Mouse (Mus musculus): ENCODE data around the gene Hist1h2bg. TPM values are rescaled to one million over a fixed set of nuclear protein-coding genes. Genes with fewer than 3 reads are reported as not detected.
"Not testable (repeated sequence)": the region's sequence is repeated elsewhere in the genome, so short reads cannot be mapped to it uniquely, and the experiment has no call there.

Hist1h2bg gene
- polyA plus RNA-seq, 1 experiment = not detected

DNA sequence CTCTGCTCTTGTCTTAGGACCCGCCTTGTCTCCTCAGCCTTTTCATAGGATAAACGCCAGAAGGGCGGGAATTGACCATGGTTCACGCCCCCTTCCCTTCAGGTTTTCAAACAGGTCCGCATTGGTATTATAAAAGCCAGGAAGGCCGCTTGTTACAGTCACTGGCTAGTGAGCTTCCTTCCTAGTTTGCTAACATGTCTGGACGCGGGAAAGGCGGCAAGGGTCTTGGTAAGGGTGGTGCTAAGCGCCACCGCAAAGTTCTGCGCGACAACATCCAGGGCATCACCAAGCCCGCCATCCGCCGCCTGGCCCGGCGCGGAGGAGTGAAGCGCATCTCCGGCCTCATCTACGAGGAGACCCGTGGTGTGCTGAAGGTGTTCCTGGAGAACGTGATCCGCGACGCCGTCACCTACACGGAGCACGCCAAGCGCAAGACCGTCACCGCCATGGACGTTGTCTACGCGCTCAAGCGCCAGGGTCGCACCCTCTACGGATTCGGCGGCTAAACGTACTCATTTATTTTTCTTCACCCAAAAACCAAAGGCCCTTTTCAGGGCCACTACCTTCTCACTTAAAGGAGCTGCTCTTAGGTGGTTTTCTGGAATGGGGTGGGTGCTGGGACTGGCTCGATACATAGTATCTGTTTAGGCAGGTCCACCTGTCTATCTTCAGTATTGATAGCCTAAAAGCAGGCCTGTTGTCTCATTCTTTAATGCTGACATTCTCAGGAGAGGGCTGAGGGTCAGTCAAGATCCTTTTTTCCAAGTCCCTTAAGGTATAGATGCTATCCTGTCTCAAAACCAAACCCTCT lies 10.4 kb downstream of the Hist1h2bg start, which contains the start of gene Hist1h4d:
Hist1h4d (plus strand) TSS at position 191 of the 811 bp plus-strand sequence.
- Histone ChIP-seq H3K4me1 (ENCODE audit: control insufficient read depth, insufficient read depth, insufficient read length, low read length) (peaks cover 11% of the 10 kb centered on the region; the same call in 1 of the 2 replicates), H3K4me3 (ENCODE audit: insufficient read depth, low read depth, low read length) (peak within 1 kb of the TSS; percentile 54), H3K27ac (replicated peaks; ENCODE audit: low read depth, low read length) (no peak within 1 kb of the TSS)

DNA sequence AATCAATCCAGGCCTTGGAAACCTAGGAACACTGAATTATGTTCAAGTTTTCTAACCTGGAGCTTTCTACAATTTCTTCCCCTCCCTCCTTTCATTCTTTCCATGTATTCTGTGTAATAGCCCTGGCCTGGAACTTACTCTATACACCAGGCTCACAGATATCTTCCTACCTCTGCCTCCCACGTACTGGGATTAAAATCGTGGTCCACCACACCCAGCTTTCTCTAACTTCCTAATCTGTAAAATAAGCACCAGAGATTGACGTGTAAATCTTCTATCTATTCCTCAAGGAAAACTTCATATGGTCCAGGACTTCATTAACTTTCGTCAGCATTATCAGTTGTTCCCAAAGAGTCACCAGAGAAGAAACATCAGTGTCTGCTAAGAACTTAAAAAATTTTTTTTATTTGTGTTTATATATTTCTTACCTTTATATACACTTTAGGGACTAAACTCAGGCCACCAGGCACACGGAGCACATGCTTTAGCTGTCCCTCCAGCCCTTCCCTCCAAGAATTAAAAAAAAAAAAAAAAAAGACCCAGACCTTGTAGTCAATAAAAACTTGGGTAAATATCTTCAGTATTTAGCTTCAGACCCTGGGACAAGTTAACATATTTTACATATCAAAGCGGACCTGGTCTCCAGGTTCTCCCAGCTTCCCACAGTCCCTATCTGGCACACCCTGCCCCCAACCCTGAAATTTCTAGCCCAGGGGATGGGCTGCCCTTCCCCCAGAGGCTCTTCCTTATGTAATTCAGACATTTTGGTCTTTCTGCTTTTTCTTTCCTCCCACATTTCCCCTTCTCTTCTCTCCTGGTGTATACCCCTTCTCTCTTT lies 11.2 kb downstream of the Hist1h2bg start:
- Histone ChIP-seq H3K27ac (replicated peaks; ENCODE audit: low read depth, low read length) (no peak overlapping the region), H3K4me1 (ENCODE audit: control insufficient read depth, insufficient read depth, insufficient read length, low read length) (peaks cover 11% of the 10 kb centered on the region; the same call in 1 of the 2 replicates), H3K4me3 (ENCODE audit: insufficient read depth, low read depth, low read length) (peak overlapping the region; percentile 54)

DNA sequence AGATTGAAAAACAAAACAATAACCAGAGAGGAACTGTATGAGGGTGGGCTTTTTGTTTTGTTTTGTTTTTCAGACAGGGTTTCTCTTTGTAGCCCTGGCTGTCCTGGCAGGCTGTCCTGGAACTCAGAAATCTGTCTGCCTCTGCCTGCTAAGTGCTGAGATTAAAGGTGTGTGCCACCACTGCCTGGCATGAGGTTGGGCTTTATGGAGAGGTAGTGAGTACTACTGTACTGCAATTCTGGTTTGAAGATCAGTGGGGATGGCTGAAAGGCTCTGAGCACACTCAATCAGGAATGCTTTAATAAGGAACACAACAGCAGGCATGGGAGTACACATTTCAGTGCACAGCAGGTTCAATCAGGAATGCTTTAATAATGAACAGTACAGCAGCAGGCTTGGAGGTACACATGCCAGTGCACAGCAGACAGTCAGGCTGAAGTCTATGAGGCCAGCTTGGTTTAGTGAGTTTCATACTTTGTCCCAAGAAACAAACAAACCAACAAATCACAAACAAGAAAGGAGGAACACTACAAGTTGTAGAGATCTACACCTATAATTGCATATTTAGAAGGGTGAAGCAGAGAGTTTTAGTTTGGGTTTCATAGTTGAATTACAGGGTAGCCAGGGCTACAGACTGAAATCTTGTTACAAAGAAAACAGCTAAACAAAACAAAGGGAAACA lies 12.3 kb downstream of the Hist1h2bg start:
- peaks cover 11% of the 10 kb centered on the region; the same call in 1 of the 2 replicates for H3K4me1 ChIP-seq (ENCODE audit: control insufficient read depth, insufficient read depth, insufficient read length, low read length)
- peak overlapping the region; percentile 41; the same call in 1 of the 2 replicates for H3K27ac ChIP-seq (replicated peaks; ENCODE audit: low read depth, low read length)
- no peak overlapping the region for H3K4me3 ChIP-seq (ENCODE audit: insufficient read depth, low read depth, low read length)

DNA sequence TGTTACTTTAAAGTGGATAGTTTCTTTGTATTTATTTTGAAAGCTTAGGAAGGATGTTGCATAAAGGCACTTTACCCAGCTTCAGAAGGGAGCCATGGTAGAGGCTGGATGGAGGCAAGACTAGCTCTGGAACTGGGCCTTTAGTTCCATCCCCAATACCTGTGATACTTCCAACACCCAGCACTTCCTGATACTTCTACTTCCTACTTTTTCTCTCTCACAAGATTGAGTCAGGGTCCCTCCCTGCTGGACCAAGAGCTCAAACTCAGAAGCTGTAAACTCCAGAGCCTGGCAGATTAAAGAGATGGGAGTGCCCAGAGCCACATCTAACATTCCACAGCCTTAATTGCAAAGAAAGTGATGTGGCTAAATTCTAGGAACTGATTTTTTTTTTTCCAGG lies 13.1 kb downstream of the Hist1h2bg start:
- peak overlapping the region; percentile 92 for H3K4me3 ChIP-seq (ENCODE audit: insufficient read depth, low read depth, low read length)

DNA sequence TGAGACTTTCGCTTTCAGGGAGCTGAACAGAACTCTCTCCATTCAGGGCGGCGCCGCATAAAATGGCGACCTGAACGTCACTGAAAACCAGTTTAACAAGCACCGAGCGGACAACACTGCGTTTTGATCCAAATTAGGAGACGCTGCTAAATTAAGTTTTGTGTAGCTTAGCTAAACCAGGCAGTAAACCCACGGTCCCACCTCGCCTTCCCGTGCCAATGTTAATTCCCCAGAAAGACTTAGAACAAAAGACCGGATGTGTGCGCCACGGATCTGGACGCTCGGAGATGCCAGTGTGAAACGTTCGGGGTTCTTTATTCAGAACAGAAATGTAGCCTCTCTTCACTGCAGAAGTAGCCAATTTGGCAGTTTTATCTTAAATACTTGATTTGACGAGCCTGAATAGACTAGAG lies 13.8 kb downstream of the Hist1h2bg start:
- Histone ChIP-seq H3K4me3 (ENCODE audit: insufficient read depth, low read depth, low read length) (peak overlapping the region; percentile 92), H3K4me1 (ENCODE audit: control insufficient read depth, insufficient read depth, insufficient read length, low read length) (peaks cover 11% of the 10 kb centered on the region; the same call in 1 of the 2 replicates), H3K27ac (replicated peaks; ENCODE audit: low read depth, low read length) (peak overlapping the region; percentile 99)

More for the DNA sequence above, 13.1 kb downstream of the Hist1h2bg start:
- H3K27ac ChIP-seq (replicated peaks; ENCODE audit: low read depth, low read length) = peak overlapping the region; percentile 99
- peaks cover 11% of the 10 kb centered on the region; the same call in 1 of the 2 replicates for H3K4me1 ChIP-seq (ENCODE audit: control insufficient read depth, insufficient read depth, insufficient read length, low read length)

DNA sequence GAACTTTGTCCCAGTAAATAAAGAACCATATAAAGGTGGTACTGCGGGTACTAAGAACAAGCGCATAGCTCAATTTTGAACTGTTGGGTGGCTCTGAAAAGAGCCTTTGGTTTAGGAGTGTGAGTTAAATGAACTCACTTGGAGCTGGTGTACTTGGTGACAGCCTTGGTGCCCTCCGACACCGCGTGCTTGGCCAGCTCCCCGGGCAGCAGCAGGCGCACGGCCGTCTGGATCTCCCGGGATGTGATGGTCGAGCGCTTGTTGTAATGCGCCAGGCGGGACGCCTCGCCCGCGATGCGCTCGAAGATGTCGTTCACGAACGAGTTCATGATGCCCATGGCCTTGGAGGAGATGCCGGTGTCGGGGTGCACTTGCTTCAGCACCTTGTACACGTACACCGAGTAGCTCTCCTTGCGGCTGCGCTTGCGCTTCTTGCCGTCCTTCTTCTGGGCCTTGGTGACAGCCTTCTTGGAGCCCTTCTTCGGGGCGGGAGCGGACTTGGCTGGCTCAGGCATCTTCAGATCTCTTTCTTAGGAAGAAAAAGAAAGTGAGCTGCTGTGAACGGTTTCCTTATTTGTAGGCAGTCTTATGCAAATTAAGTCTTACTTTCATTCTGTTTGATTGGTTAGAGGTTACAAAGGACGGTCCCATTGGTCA lies 14.4 kb downstream of the Hist1h2bg start:
- Histone ChIP-seq H3K4me3 (ENCODE audit: insufficient read depth, low read depth, low read length) (peak overlapping the region; percentile 92), H3K27ac (replicated peaks; ENCODE audit: low read depth, low read length) (peak overlapping the region; percentile 99), H3K4me1 (ENCODE audit: control insufficient read depth, insufficient read depth, insufficient read length, low read length) (peaks cover 11% of the 10 kb centered on the region; the same call in 1 of the 2 replicates)

DNA sequence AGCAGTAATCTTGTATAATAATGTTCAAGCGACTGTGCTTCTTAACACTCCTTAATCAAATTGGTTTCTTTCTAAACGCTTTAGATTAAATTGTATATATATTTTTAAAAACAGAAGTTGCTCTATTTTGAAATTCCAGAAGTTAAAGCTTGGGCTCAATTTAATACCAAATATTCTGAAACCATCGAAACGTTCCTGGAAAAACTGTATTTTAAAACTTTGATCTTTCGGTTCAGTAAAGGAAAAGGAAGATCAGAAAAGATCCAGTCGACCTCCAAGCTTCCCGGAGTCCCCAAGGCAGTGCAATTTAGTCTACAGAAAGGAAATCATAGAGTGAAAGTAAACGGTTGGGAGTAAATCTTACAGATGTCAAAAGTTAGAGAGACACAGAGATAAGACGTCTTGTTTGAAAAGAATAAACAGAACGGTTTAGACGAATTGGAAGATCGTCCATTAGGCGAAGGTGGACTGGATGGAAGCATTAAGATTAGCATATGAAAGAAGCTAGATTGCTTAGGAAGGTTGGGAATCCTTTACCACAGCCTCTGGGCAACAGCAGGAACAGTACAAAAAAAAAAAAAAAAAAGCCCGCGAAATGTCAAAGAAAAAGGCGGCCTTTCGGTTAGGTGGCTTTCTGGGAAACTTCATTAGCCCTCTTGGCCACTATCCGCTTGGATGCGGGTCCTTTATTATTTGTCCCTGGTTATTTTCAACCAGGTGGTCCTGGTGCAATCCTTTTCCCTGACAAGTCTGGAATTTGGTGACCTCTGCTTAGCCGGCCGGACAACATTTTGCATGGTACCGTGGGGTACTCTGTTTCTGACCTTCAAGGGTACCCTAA lies 15.1 kb downstream of the Hist1h2bg start:
- peak overlapping the region; percentile 66 for H3K4me3 ChIP-seq (ENCODE audit: insufficient read depth, low read depth, low read length)
- H3K27ac ChIP-seq (replicated peaks; ENCODE audit: low read depth, low read length) = peak overlapping the region; percentile 41; the same call in 1 of the 2 replicates
- H3K4me1 ChIP-seq (ENCODE audit: control insufficient read depth, insufficient read depth, insufficient read length, low read length) = peaks cover 11% of the 10 kb centered on the region; the same call in 1 of the 2 replicates

DNA sequence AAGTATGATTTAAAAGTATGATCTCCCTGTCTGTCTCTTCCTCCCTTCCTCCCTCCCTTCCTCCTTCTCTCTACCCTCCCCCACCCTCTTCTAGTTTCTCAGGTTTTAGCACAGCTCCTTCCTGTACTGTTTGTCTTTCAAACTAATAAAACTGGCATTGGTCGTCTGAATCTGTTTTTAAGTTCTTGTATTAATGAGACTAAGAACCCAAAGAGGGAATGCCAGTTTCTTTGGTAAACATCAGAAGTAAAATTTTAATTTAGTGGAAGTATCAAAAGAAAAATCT lies 15.7 kb downstream of the Hist1h2bg start:
- peaks cover 11% of the 10 kb centered on the region; the same call in 1 of the 2 replicates for H3K4me1 ChIP-seq (ENCODE audit: control insufficient read depth, insufficient read depth, insufficient read length, low read length)
- peak overlapping the region; percentile 66 for H3K4me3 ChIP-seq (ENCODE audit: insufficient read depth, low read depth, low read length)
- H3K27ac ChIP-seq (replicated peaks; ENCODE audit: low read depth, low read length) = no peak overlapping the region

DNA sequence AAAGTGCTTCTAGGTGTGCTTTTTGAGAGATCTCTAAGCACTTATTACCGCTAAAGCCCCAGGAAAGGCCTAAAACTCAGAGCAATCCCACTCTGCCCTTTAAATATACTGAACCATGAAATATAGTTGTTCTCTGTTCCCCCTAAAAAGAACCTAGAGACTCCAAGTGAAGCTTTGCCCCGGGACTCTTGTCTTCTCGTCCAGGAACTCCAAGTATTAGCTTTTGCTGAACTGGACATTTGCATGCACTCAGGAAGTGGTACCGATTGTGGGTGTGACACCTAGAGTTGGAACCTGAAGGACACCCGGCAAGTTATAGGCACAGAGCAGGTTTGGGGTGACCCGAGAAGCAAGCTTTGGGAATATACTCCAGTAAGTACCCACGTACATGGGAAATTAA lies 20.0 kb downstream of the Hist1h2bg start:
- no peak overlapping the region for H3K27ac ChIP-seq (replicated peaks; ENCODE audit: low read depth, low read length)
- H3K4me3 ChIP-seq (ENCODE audit: insufficient read depth, low read depth, low read length) = no peak overlapping the region
- peaks cover 3% of the 10 kb centered on the region; the same call in 1 of the 2 replicates for H3K4me1 ChIP-seq (ENCODE audit: control insufficient read depth, insufficient read depth, insufficient read length, low read length)

DNA sequence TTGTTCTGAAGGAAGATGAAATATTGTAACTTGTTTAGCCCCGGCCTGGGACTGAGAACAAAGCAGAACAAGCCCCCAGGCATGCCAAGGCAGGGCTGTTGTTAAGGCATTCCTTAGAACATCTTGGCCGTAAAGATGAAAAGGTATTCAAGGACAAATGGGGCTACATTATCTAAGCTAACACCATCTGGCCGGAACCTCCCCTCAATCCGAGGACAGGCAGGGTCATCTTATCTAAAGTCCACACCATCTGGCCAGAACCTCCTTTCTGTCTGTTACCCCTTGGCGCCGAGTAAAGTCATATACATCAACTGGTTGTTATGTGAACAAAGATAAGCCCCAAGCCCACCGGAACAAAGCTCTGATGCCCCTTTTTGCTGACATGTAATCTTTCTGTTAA lies 20.7 kb downstream of the Hist1h2bg start:
- H3K4me3 ChIP-seq (ENCODE audit: insufficient read depth, low read depth, low read length); H3K4me1 ChIP-seq (ENCODE audit: control insufficient read depth, insufficient read depth, insufficient read length, low read length); H3K27ac ChIP-seq (replicated peaks; ENCODE audit: low read depth, low read length): not testable (repeated sequence)

DNA sequence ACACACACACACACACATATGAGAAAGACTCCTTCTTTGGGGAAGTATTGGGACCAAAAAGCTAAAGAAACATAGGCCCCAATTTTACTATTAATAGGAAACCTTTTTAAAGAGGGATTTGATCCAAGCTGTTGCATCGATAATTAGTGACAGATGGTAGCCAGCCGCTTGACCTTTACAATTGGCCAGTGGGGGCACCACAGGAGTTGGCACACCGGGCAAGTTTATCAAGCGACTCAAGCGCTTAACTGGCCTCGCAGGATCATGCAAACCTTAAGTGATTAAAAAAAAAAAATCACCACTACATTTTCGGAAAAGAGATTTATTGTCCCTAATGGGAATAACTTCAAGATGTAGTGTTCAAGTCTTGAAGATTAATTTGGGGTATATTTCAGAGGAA lies 21.4 kb downstream of the Hist1h2bg start:
- Histone ChIP-seq H3K4me1 (ENCODE audit: control insufficient read depth, insufficient read depth, insufficient read length, low read length) (peaks cover 3% of the 10 kb centered on the region; the same call in 1 of the 2 replicates), H3K27ac (replicated peaks; ENCODE audit: low read depth, low read length) (no peak overlapping the region), H3K4me3 (ENCODE audit: insufficient read depth, low read depth, low read length) (no peak overlapping the region)

DNA sequence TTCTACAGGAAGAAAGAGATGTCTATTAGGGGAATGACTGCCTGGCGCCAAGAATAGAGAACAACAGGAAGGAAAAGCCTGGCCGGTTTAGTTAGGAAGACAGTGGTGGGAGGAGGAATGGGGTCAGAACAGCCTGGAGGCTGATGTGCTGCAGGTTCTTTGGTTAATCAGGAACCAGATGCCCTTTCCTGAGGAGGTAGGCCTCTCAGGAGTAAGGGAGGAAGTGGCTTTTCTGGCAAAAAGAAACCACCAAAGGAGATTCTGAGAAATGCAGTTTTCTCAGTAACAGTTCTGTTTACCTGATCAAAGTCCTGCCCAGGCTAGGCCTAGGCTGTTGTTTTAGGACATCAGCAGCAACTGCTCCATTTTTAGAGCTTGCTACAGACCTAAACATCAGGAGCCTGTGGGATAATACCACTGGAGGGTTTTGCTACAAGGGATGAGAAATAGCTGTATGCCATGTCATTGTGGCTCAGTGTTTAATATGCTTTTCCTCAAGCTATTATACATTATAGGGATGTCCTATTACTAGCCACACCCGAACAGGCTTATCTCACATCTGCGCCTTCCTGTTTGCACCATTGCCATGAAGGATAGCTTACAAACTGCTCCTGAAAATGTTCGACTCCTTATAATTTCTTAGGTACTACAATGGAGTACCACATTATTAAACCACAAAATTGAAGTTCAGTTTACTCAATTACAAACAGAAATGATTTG lies 22.0 kb downstream of the Hist1h2bg start:
- H3K4me1 ChIP-seq (ENCODE audit: control insufficient read depth, insufficient read depth, insufficient read length, low read length) = peaks cover 3% of the 10 kb centered on the region; the same call in 1 of the 2 replicates
- no peak overlapping the region for H3K27ac ChIP-seq (replicated peaks; ENCODE audit: low read depth, low read length)
- no peak overlapping the region for H3K4me3 ChIP-seq (ENCODE audit: insufficient read depth, low read depth, low read length)

DNA sequence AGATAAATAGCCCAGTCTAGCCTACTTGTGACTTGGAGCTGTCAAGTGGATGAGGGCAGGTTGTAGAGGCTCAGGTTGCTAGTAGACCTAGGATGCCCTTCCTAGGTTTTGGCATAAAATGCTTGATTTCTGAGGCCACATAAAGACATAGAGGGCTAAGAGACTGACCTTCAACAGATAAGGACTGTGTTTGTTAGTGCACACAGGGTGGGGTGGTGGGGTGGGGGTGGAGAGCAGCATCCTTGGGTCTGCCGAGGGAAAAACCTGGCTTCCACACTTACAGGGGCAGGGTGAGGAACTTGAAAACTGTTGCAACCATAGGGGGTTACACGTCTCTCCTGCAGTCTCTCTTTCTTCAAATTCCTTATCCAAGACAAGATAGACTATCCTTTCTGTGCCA lies 24.0 kb downstream of the Hist1h2bg start:
- Histone ChIP-seq H3K4me3 (ENCODE audit: insufficient read depth, low read depth, low read length) (no peak overlapping the region), H3K27ac (replicated peaks; ENCODE audit: low read depth, low read length) (no peak overlapping the region), H3K4me1 (ENCODE audit: control insufficient read depth, insufficient read depth, insufficient read length, low read length) (peaks cover 3% of the 10 kb centered on the region; the same call in 1 of the 2 replicates)

Data from brown adipose tissue, adult 24 weeks (tissue).